Mouse (Mus musculus) liver, adult (tissue): ENCODE results near the gene Pitpnm2.

Experiments
- GATA4 ChIP-seq: IDR thresholded peaks from 2 replicates; pipeline ENCODE4 v1.6.1; 2014; ENCODE audit warnings: mild to moderate bottlenecking, low read length; ENCODE audit not compliant: insufficient replicate concordance

The Pitpnm2 gene

DNA sequence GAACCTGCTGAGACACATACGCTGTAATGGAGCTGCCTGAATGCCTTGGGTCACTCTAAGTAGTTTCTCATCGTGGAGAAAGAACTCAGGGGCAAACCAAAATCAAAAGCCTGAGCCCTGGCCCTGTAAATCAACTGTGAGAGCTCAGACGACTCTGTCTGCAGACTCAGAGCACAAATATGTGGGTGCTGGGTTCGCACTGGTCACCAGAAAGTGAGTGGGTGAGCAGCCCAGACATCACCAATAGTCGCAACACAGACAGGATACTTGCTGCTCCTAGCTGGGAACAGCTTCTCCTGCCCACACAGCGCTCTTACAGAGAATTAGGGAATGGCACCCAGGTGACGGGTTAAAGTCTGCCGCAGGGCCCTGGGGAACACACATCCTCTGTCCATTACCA, 4.0 kb upstream of the Pitpnm2 start:
- TF ChIP-seq GATA4 = no peak

DNA sequence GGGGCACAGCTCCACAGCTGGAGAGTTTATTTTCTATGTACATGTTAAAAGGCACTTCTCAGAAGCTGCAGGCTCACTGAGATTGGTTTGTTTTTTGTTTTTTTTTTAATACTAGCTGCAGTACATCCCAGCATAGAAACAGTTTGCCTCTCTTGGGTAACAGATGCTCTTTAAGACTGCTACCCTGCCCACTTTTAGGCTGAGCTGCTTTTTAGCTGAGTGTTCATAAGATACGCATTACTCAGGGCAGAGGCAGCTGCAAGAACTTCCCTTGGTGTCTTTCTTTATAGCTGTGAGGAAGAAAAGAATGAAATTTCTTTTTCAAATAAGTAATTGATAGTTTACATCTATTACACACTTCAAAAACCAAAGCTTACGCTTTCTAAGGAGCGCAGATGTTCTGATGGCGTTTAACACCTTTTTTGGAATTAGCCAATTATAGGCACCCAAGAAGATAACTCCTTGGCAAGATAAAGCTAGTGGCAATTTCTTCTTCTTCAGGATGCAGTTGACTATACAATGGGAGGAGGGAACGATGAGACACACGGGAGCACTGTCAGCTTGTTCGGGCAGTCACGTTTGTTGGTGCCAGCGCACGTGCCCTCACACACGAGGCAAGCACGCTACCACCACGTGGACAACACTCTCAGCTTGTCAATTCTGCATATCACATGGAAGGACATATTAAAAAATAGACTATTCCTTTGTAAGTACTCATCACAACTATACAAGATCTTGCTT, 3.2 kb upstream of the Pitpnm2 start:
- TF ChIP-seq GATA4 = no peak

DNA sequence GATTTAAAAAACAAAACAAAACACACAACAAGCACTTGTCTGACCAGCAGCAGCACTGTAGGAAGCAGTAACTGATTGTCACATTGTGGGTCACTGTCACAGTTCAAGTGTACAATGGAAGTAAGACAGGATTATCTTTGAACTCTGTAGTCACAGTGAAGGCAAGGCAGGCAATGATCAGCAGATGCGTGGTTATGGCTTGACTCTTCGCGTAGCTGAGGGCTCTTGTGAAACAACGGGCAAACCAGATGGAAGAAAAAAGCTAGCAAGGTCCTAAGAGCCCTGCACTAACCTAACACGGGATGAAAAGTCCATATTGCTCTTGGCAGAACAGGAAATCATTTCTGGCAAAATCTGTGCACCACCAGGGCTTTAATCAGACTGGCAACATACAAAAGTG, 1.5 kb upstream of the Pitpnm2 start:
- peak; percentile 18; the same call in 1 of the 2 replicates for TF ChIP-seq GATA4

DNA sequence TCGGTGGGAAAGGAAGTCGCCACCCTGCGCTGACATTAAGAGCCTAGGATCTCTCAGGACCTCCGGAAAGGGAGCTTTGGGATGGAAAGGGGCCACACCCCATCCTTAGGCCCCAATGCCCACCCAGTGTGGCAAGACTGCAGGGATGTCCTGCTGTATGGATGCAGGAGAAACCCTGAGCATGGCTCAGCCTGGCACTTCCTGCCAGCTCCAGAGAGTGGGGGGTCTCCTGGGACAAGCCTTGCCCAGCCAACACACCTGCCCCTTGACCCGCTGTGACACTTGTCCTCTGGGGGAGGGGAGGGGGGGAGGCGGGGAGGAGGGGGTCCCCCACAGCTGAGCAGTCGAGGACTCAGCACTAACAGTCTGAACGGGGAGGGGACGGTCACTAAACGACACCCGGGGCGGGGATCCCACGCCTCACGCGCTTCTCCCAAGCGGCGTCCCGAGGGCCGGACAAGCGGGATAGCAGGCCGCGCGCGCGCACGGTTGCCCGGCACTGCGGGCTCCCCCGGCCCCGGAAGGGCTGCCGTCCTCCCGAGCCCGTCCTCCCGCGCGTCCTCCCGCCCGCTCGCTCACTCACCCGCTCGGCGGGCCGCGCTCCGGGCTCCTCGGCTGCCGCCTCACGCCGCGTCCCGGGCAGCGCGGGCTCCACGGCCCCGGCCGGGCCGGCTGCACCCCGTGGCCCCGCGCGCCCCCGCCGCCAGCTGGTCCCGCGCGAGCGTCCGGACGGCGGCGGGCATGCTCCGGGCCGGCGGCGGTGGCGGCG, 531 bp downstream of the Pitpnm2 start:
- no peak for TF ChIP-seq GATA4

DNA sequence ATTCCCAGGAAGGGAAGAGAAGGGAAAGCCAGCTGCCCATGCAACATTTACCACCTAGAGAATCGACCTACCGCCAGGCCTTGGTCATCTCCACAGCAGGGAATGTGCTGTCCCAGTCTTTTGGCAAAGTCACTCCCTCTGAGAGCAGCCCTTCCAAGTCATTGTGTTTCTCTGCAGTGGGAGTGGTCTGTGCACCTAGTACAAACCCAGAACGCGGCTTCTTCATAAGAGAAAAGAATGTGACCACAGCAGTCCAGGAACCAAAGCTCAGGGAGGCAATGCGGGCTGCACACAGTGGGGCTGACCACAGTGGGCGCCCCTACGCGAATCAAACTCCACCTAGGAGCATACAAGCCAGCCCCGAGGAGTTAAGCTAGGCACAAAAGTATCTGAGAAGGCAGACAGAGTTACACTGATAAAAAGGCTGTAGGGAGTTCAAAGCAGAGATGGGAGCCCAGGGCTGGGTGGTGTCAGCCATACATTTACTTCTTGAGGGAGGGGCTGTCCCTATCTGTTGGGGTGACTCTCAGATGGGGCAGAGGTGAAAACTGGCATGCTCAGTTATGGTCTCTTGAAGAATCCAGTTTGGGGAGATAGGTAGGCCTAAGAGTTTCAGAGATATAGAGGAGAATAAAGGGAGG, 1.5 kb downstream of the Pitpnm2 start:
- TF ChIP-seq GATA4 = no peak

DNA sequence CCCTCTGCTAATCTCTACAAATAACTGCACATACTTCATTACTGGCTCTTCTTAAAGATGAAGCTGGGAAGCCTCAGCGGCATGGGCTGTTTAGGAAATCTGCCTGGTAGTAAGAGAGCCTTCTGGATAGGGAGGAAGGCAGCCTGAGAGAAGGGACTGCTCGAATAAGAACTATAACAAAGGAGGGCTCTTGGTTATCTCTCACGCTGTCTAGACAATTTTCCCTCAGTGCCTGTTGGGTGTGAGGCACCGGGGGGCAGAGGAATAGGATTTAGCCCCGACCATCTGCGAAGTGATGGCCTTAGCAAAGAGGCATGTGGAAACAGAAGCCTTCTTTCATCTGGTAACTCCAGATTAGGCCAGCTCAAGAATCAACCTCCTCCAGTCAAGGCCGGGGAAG, 2.3 kb downstream of the Pitpnm2 start:
- no peak for TF ChIP-seq GATA4

DNA sequence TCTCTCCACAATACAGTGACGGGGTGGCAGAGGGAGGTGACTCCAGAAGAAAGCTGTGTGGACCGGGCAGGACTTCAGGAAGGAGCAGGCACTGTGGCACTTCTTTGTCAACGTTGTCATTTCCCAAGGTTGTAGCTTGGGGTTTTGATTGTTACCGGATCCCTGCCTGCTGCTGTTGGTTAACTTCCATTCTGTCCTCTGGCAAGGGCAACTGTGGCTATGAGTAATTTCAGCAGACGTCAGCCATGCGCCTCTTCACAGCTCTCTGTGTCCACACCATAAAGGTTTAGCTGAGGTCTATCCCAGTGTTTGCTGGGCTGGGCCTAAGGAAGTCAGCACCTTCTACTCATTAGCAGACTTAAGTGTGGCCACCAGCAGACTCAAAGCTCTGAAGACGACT, 4.7 kb downstream of the Pitpnm2 start:
- TF ChIP-seq GATA4 = no peak

GRCm38 (mm10) chr5:124244449-124244848, 5.1 kb downstream of the Pitpnm2 start:
- no peak for TF ChIP-seq GATA4

GRCm38 (mm10) chr5:124243236-124243901, 6.2 kb downstream of the Pitpnm2 start:
- no peak for TF ChIP-seq GATA4

GRCm38 (mm10) chr5:124241686-124242444, 7.7 kb downstream of the Pitpnm2 start:
- TF ChIP-seq GATA4 = no peak

- TF ChIP-seq GATA4 = no peak
Measured at GRCm38 (mm10) chr5:124240841-124241685, 8.5 kb downstream of the Pitpnm2 start.

- TF ChIP-seq GATA4 = no peak
Measured at GRCm38 (mm10) chr5:124236180-124236579, 13.4 kb downstream of the Pitpnm2 start.

- TF ChIP-seq GATA4 = no peak
Measured at GRCm38 (mm10) chr5:124234778-124235177, 14.8 kb downstream of the Pitpnm2 start.

DNA sequence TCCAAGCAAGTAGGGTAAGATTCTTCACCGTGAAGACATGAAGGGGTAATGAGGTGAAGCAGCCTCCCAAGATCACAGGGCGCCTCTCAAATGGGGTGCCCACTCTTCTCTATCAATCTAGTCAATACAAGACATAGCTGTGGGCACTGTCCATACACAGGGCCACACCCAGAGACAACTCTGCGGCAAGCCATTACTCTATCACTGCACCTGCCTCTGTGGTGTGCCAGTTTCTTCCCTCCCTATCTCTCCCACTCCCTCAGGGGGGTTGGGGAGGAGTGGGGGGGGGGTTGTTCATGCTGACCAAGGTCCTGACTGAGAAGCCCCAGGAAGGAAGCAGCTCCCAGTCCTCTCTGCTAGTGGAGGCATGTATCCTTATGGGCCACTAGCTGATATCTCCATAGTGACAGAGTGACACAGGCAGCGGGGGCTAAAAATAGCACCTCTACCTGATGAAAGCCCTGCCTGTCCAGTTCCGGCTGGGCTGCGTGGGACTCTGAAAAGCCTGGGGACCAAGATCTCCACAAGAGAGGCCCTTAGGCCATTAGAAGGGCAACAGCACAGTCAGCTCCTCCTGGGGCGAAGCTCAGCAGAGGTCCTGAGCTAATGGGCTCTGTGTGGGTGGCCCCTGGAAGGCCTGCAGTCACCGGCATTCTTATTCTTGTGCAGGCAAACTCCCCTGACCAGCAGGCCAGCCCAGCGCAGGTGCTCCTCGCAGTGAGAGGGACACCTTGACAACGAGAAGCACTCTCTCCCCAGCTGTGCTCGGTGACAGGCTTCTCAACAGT, 15.5 kb downstream of the Pitpnm2 start:
- TF ChIP-seq GATA4 = no peak

- no peak for TF ChIP-seq GATA4
Measured at GRCm38 (mm10) chr5:124233144-124233465, 16.5 kb downstream of the Pitpnm2 start.
